Mouse (Mus musculus) liver, embryonic 12.5 days (tissue): ENCODE measurements around the gene Trpm3. TPM values are rescaled to one million over a fixed set of nuclear protein-coding genes. Genes with fewer than 3 reads are reported as not detected.

ENCODE experiments used
- ATAC-seq: fragments of 200-750 bp; cut with Nextera tagmentation; 2 replicates; pipeline ENCODE4 v1.8.0; 2017; ENCODE audit warnings: moderate number of reproducible peaks, mild to moderate bottlenecking, moderate library complexity
- H3K27ac ChIP-seq: fragments of 300-500 bp; sonication (generic); 2 replicates; pipeline ENCODE4 v1.5.1; 2016; ENCODE audit warnings: mild to moderate bottlenecking
- H3K27me3 ChIP-seq: fragments of 300-500 bp; sonication (generic); replicated peaks from 2 replicates; pipeline ENCODE4 v1.6.1; 2016; ENCODE audit warnings: mild to moderate bottlenecking, moderate library complexity
- H3K36me3 ChIP-seq: fragments of 300-500 bp; sonication (generic); 2 replicates; pipeline ENCODE4 v1.6.1; 2016; ENCODE audit warnings: mild to moderate bottlenecking, moderate library complexity
- H3K4me1 ChIP-seq: fragments of 300-500 bp; sonication (generic); 2 replicates; pipeline ENCODE4 v1.6.1; 2016
- H3K4me2 ChIP-seq: fragments of 300-500 bp; sonication (generic); 2 replicates; pipeline ENCODE4 v1.6.1; 2016; ENCODE audit warnings: mild to moderate bottlenecking, moderate library complexity
- H3K4me3 ChIP-seq: fragments of 300-500 bp; sonication (generic); 2 replicates; pipeline ENCODE4 v1.5.1; 2016; ENCODE audit warnings: mild to moderate bottlenecking, moderate library complexity
- H3K9ac ChIP-seq: fragments of 300-500 bp; sonication (generic); 2 replicates; pipeline ENCODE4 v1.6.1; 2016; ENCODE audit warnings: mild to moderate bottlenecking, moderate library complexity
- H3K9me3 ChIP-seq: fragments of 300-500 bp; sonication (generic); replicated peaks from 2 replicates; pipeline ENCODE4 v1.6.1; 2016; ENCODE audit warnings: mild to moderate bottlenecking, moderate library complexity
- WGBS: fragments of 180-500 bp; shearing (Covaris S2); methylation state at CpG from one replicate; pipeline ENCODE4 v1.1.7; 2016; ENCODE audit not compliant: insufficient replicate concordance; 5-methylcytosine and 5-hydroxymethylcytosine counted together
- polyA plus RNA-seq: library from polyadenylated mRNA; unstranded; fragments of >200 nt; fragmentation: Nextera tagmentation; extraction: Ambion mirVana; gene quantifications from 2 replicates; pipeline ENCODE4 v1.2.1, GENCODE M21; 2016

Gene Trpm3
- polyA plus RNA-seq, 1 experiment from 2014 or later: not detected

GRCm38 (mm10) chr19:22552179-22552578 lies 413.3 kb downstream of the Trpm3 start:
- 14% methylated on average over 5 of the region's 5 CpGs for WGBS

GRCm38 (mm10) chr19:22554421-22554941 lies 415.6 kb downstream of the Trpm3 start:
- Histone ChIP-seq H3K27me3 (no peaks in the 10 kb centered on the region), H3K27ac (no peak overlapping the region), H3K4me1 (no peaks in the 10 kb centered on the region), H3K4me3 (no peak overlapping the region), H3K9ac (no peak overlapping the region), H3K9me3 (no peaks in the 10 kb centered on the region), H3K36me3 (no peaks in the 10 kb centered on the region), H3K4me2 (no peak overlapping the region)
- 33% methylated on average over 7 of the region's 7 CpGs for WGBS
- ATAC-seq: no peak

More at GRCm38 (mm10) chr19:22552179-22552578, 413.3 kb downstream of the Trpm3 start:
- no peak overlapping the region for H3K9ac ChIP-seq
- H3K4me3 ChIP-seq: no peak overlapping the region
- H3K4me2 ChIP-seq: no peak overlapping the region
- H3K27me3 ChIP-seq: no peaks in the 10 kb centered on the region
- H3K4me1 ChIP-seq: no peaks in the 10 kb centered on the region
- no peak for ATAC-seq
- no peak overlapping the region for H3K27ac ChIP-seq
- no peaks in the 10 kb centered on the region for H3K9me3 ChIP-seq
- H3K36me3 ChIP-seq: no peaks in the 10 kb centered on the region

GRCm38 (mm10) chr19:22572396-22572795 lies 433.6 kb downstream of the Trpm3 start:
- no peaks in the 10 kb centered on the region for H3K27me3 ChIP-seq
- H3K4me2 ChIP-seq: no peak overlapping the region
- no peak for ATAC-seq
- H3K4me3 ChIP-seq: no peak overlapping the region
- no peaks in the 10 kb centered on the region for H3K4me1 ChIP-seq
- H3K36me3 ChIP-seq: no peaks in the 10 kb centered on the region
- H3K9ac ChIP-seq: no peak overlapping the region
- no peak overlapping the region for H3K27ac ChIP-seq
- no peaks in the 10 kb centered on the region for H3K9me3 ChIP-seq
- 69% methylated on average over 11 of the region's 11 CpGs for WGBS

DNA sequence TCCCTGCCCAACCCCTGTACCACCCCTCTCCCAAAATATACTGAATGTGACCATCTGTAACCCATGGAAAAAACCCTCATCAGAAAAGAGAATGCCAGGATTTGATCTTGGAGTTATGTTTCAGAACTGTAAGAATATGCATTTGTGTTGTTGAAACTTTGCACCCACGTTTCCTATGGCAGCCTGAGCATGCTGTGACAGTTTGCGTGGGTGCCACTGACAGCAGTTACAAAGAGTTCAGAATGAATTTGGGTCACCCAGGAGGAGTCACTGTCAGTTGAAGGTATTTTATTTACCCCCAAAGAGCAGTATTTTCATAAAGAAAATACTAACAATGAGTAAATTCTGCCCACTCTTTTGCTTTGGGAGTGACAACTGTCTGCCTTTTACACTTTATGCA lies 434.0 kb downstream of the Trpm3 start:
- H3K4me1 ChIP-seq: no peaks in the 10 kb centered on the region
- ATAC-seq: no peak
- H3K27ac ChIP-seq: no peak overlapping the region
- no peak overlapping the region for H3K4me3 ChIP-seq
- no peak overlapping the region for H3K9ac ChIP-seq
- no peaks in the 10 kb centered on the region for H3K9me3 ChIP-seq
- 70% methylated on average over 2 of the region's 2 CpGs for WGBS
- no peak overlapping the region for H3K4me2 ChIP-seq
- H3K27me3 ChIP-seq: no peaks in the 10 kb centered on the region
- H3K36me3 ChIP-seq: no peaks in the 10 kb centered on the region

DNA sequence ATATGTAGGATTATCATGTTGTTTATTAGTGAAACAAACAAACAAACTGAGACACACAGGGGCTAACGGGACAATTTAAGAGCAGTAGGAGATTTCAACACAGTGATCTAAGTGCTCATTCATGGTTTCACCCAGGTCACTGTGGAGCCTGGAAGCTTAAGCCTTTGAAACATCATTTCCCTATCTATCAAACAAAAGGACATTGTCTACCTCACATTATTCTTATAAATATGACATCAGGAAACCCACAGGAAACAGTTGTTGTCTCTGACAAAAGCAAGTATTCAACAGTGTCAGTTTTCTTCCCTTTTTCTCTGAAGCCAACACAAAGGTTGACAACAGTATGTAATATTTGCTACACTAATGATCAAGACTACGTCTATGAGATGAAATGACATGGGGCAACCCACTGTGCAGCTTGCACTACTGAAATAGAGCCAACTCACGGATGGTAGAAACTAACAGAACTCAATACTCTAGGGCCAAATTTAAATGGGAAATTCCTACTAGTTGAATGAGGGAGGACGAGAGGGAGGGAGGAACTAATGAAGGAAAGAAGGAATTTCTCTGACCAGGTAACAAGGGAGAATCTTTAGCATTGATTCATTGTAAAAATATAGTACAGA lies 443.4 kb downstream of the Trpm3 start:
- Histone ChIP-seq H3K9me3 (no peaks in the 10 kb centered on the region), H3K4me3 (no peak overlapping the region), H3K36me3 (no peaks in the 10 kb centered on the region), H3K27me3 (no peaks in the 10 kb centered on the region), H3K4me1 (no peaks in the 10 kb centered on the region), H3K9ac (no peak overlapping the region), H3K4me2 (no peak overlapping the region), H3K27ac (no peak overlapping the region)
- no peak for ATAC-seq
- WGBS: 43% methylated on average over 4 of the region's 4 CpGs

- H3K27me3 ChIP-seq: no peaks in the 10 kb centered on the region
- H3K4me2 ChIP-seq: no peak overlapping the region
- H3K9me3 ChIP-seq: no peaks in the 10 kb centered on the region
- H3K4me1 ChIP-seq: no peaks in the 10 kb centered on the region
- no peak overlapping the region for H3K4me3 ChIP-seq
- no peaks in the 10 kb centered on the region for H3K36me3 ChIP-seq
- H3K9ac ChIP-seq: no peak overlapping the region
- no peak overlapping the region for H3K27ac ChIP-seq
- WGBS: 74% methylated on average over 3 of the region's 3 CpGs
- no peak for ATAC-seq
These were observed 455.6 kb downstream of the Trpm3 start for GRCm38 (mm10) chr19:22594492-22594891.

- ATAC-seq: no peak
- no peaks in the 10 kb centered on the region for H3K36me3 ChIP-seq
- H3K27me3 ChIP-seq: no peaks in the 10 kb centered on the region
- H3K4me1 ChIP-seq: no peaks in the 10 kb centered on the region
- H3K9ac ChIP-seq: no peak overlapping the region
- H3K27ac ChIP-seq: no peak overlapping the region
- no peak overlapping the region for H3K4me3 ChIP-seq
- H3K9me3 ChIP-seq: no peaks in the 10 kb centered on the region
- H3K4me2 ChIP-seq: no peak overlapping the region
- WGBS: 45% methylated on average over 2 of the region's 2 CpGs
These were observed 456.4 kb downstream of the Trpm3 start for GRCm38 (mm10) chr19:22595246-22595645.

GRCm38 (mm10) chr19:22596715-22597114 lies 457.9 kb downstream of the Trpm3 start:
- 54% methylated on average over 3 of the region's 3 CpGs for WGBS
- Histone ChIP-seq H3K27me3 (no peaks in the 10 kb centered on the region), H3K27ac (no peak overlapping the region), H3K9me3 (no peaks in the 10 kb centered on the region), H3K4me2 (no peak overlapping the region), H3K9ac (no peak overlapping the region), H3K36me3 (no peaks in the 10 kb centered on the region), H3K4me3 (no peak overlapping the region), H3K4me1 (no peaks in the 10 kb centered on the region)
- ATAC-seq: no peak

GRCm38 (mm10) chr19:22604322-22604721 lies 465.5 kb downstream of the Trpm3 start:
- no peak overlapping the region for H3K9ac ChIP-seq
- H3K4me3 ChIP-seq: no peak overlapping the region
- H3K4me1 ChIP-seq: no peaks in the 10 kb centered on the region
- H3K36me3 ChIP-seq: no peaks in the 10 kb centered on the region
- no peaks in the 10 kb centered on the region for H3K27me3 ChIP-seq
- 20% methylated on average over 4 of the region's 4 CpGs for WGBS
- no peak for ATAC-seq
- no peaks in the 10 kb centered on the region for H3K9me3 ChIP-seq
- no peak overlapping the region for H3K4me2 ChIP-seq
- no peak overlapping the region for H3K27ac ChIP-seq

DNA sequence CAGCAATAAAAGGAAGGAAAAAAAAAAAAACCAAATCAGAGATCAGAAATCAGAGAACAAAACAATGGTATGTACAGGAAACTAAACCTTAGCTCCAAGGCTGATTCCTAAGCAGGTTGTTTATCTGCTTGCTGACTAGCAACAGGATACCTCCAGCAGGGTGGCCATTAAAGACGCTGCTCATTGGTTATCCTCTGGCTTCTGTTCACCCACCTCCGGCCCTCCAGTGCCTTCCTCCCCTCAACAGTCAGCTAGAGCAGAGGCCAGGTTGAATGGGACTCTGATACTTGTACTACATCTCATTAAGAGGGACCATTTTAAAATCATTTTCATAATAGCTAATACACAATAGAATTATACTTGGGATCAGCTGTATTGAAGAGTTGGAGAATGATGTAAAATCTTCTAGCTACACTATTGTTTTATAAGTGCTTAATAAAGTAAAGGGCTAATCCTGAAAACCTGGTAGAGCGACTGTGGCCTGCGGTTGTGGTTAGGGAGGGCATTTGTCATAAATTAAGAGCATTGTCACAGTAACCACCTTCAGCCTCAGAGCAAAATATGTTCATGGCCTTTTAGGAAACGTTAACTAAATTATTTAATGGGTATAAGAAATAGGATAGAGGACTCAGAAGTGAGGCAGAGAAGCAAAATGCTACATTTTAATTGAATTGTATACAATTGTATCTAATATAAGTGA lies 469.3 kb downstream of the Trpm3 start:
- no peaks in the 10 kb centered on the region for H3K4me1 ChIP-seq
- no peak overlapping the region for H3K4me2 ChIP-seq
- H3K9me3 ChIP-seq: no peaks in the 10 kb centered on the region
- no peak for ATAC-seq
- no peak overlapping the region for H3K27ac ChIP-seq
- WGBS: 55% methylated on average over 5 of the region's 5 CpGs
- H3K4me3 ChIP-seq: no peak overlapping the region
- H3K27me3 ChIP-seq: no peaks in the 10 kb centered on the region
- no peak overlapping the region for H3K9ac ChIP-seq
- no peaks in the 10 kb centered on the region for H3K36me3 ChIP-seq

DNA sequence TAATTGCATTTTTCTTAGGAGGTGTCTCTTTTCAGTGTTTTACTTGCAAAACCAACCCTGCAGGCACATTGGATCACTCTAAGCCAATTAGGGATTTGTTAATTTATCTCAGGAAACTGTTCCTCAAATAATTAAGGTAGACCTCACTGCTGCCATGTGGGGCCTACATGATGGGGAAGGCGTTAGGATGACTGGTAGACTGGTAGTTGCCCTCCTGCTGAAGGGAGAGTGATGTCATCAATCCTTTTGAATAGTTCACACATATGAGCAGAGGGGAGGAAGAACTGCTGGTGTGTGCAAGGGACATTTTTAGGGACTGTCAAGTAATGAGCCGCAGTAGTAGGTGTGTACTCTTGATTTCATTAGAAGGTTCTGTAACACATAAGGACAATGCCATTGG lies 472.8 kb downstream of the Trpm3 start:
- no peak overlapping the region for H3K9ac ChIP-seq
- H3K36me3 ChIP-seq: no peaks in the 10 kb centered on the region
- WGBS: 74% methylated on average over 2 of the region's 2 CpGs
- no peaks in the 10 kb centered on the region for H3K27me3 ChIP-seq
- no peak overlapping the region for H3K4me3 ChIP-seq
- no peak overlapping the region for H3K27ac ChIP-seq
- no peaks in the 10 kb centered on the region for H3K9me3 ChIP-seq
- ATAC-seq: no peak
- no peaks in the 10 kb centered on the region for H3K4me1 ChIP-seq
- H3K4me2 ChIP-seq: no peak overlapping the region

GRCm38 (mm10) chr19:22615367-22615766 lies 476.5 kb downstream of the Trpm3 start:
- no peak for ATAC-seq
- H3K27ac ChIP-seq: no peak overlapping the region
- H3K36me3 ChIP-seq: no peaks in the 10 kb centered on the region
- H3K4me3 ChIP-seq: no peak overlapping the region
- no peaks in the 10 kb centered on the region for H3K27me3 ChIP-seq
- no peaks in the 10 kb centered on the region for H3K4me1 ChIP-seq
- no peak overlapping the region for H3K9ac ChIP-seq
- WGBS: 71% methylated on average over 6 of the region's 6 CpGs
- no peak overlapping the region for H3K4me2 ChIP-seq
- no peaks in the 10 kb centered on the region for H3K9me3 ChIP-seq
